Mouse (Mus musculus) inflammation-experienced regulatory T-cells, adult 6 months (primary cell): ENCODE results near the gene Fblim1. TPM values are rescaled to one million over a fixed set of nuclear protein-coding genes. Genes with fewer than 3 reads are reported as not detected.
"Not testable (repeated sequence)": the region's sequence is repeated elsewhere in the genome, so short reads cannot be mapped to it uniquely, and the experiment has no call there.

Experiments used
- ATAC-seq: one replicate; pipeline ENCODE4 v1.8.0; 2017
- polyA plus RNA-seq, 3 experiments: library from polyadenylated mRNA; unstranded; fragments of 100-300 nt; shearing (Covaris generic); gene quantifications; one replicate each; pipeline ENCODE4 v1.2.1; 2017

The Fblim1 gene
- polyA plus RNA-seq, 3 experiments from 2014 or later = 0.43 TPM; not detected in 2

GRCm38 (mm10) chr4:141598894-141599250 is 7.0 kb downstream of the Fblim1 start:
- no peak for ATAC-seq

- ATAC-seq = no peak
Measured at GRCm38 (mm10) chr4:141598199-141598893, 7.5 kb downstream of the Fblim1 start.

- ATAC-seq = no peak
Measured at GRCm38 (mm10) chr4:141596700-141597328, 9.1 kb downstream of the Fblim1 start.

- ATAC-seq = no peak
Measured at GRCm38 (mm10) chr4:141595605-141596268, 10.2 kb downstream of the Fblim1 start.

GRCm38 (mm10) chr4:141595138-141595537 is 10.8 kb downstream of the Fblim1 start:
- ATAC-seq = no peak

- no peak for ATAC-seq
Measured at GRCm38 (mm10) chr4:141591547-141591946, 14.3 kb downstream of the Fblim1 start.

GRCm38 (mm10) chr4:141583919-141584318 is 22.0 kb downstream of the Fblim1 start:
- ATAC-seq = peak; percentile 77

GRCm38 (mm10) chr4:141581051-141581450 is 24.8 kb downstream of the Fblim1 start:
- ATAC-seq = no peak

- no peak for ATAC-seq
Measured at GRCm38 (mm10) chr4:141578833-141579232, 27.1 kb downstream of the Fblim1 start.

GRCm38 (mm10) chr4:141576877-141577276 is 29.0 kb downstream of the Fblim1 start:
- ATAC-seq = no peak

- ATAC-seq = no peak
Measured at GRCm38 (mm10) chr4:141576404-141576803, 29.5 kb downstream of the Fblim1 start.

GRCm38 (mm10) chr4:141574789-141575702 is 30.9 kb downstream of the Fblim1 start:
- ATAC-seq = peak; percentile 73

- ATAC-seq = no peak
Measured at GRCm38 (mm10) chr4:141573359-141573966, 32.4 kb downstream of the Fblim1 start.

- ATAC-seq = no peak
Measured at GRCm38 (mm10) chr4:141572668-141573358, 33.1 kb downstream of the Fblim1 start.

- ATAC-seq = no peak
Measured at GRCm38 (mm10) chr4:141571934-141572333, 34.0 kb downstream of the Fblim1 start.

GRCm38 (mm10) chr4:141571337-141571739 is 34.6 kb downstream of the Fblim1 start:
- no peak for ATAC-seq

- no peak for ATAC-seq
Measured at GRCm38 (mm10) chr4:141570821-141571220, 35.1 kb downstream of the Fblim1 start.

- ATAC-seq = no peak
Measured at GRCm38 (mm10) chr4:141570004-141570403, 35.9 kb downstream of the Fblim1 start.

GRCm38 (mm10) chr4:141568966-141569365 is 36.9 kb downstream of the Fblim1 start:
- no peak for ATAC-seq

GRCm38 (mm10) chr4:141567174-141567573 is 38.7 kb downstream of the Fblim1 start:
- not testable (repeated sequence) for ATAC-seq

- no peak for ATAC-seq
Measured at GRCm38 (mm10) chr4:141566187-141566586, 39.7 kb downstream of the Fblim1 start.

GRCm38 (mm10) chr4:141565325-141565724 is 40.6 kb downstream of the Fblim1 start:
- ATAC-seq = no peak
